Mouse (Mus musculus): ENCODE results near the gene Tmed1. TPM values are rescaled to one million over a fixed set of nuclear protein-coding genes. Genes with fewer than 3 reads are reported as not detected.

Gene Tmed1
- total and polyA plus RNA-seq, 2 experiments from 2014 or later = 42.5 to 51.1 TPM

DNA sequence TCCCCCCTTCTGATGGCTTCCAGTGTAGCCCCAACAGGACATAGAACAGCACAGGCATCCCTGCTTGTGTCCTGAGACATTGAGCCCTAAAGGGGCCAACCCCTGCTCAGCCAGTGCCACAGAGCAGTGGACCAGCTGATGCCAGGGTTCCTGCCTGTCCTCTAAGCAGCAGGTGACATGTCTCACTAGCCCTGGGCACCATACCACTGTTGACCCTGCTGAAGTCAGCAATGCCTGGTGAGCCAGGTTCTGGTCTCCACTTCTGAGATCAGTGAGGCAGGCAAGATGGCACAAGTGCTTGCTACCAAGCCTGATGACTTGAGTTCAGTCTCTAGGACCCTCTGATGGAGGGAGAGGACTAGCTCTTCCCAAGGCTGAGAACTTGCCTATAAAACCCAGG is 4.3 kb downstream of the Tmed1 start:
- no peak for DNase-seq (ENCODE audit: low spot score)
- Histone ChIP-seq H3K27ac (ENCODE audit: low read depth, low read length) (no peak overlapping the region), H3K27me3 (ENCODE audit: insufficient read depth, low read length) (no peaks in the 10 kb centered on the region), H3K4me3 (ENCODE audit: low read depth, low read length) (no peak overlapping the region), H3K4me2 (ENCODE audit: low read depth, low read length, poor library complexity, severe bottlenecking) (no peak overlapping the region), H3K9me3 (ENCODE audit: low read length) (no peaks in the 10 kb centered on the region), H3K4me1 (ENCODE audit: insufficient read depth, low read length) (peaks cover 8% of the 10 kb centered on the region; the same call in 1 of the 2 replicates), H3K36me3 (ENCODE audit: insufficient read depth, low read length) (peaks cover 52% of the 10 kb centered on the region), H3K9ac (replicated peaks; ENCODE audit: low read length, poor library complexity, severe bottlenecking) (no peak overlapping the region)
- no peak for ATAC-seq (ENCODE audit: low FRiP score)
- no peak for TF ChIP-seq CTCF (IDR thresholded peaks at IDR 0.05)

GRCm38 (mm10) chr9:21503352-21503751 is 6.7 kb downstream of the Tmed1 start:
- Histone ChIP-seq H3K27me3 (ENCODE audit: insufficient read depth, low read length) (no peaks in the 10 kb centered on the region), H3K4me1 (ENCODE audit: insufficient read depth, low read length) (no peaks in the 10 kb centered on the region), H3K4me2 (ENCODE audit: low read depth, low read length, poor library complexity, severe bottlenecking) (no peak overlapping the region), H3K36me3 (ENCODE audit: insufficient read depth, low read length) (peaks cover 60% of the 10 kb centered on the region), H3K9me3 (ENCODE audit: low read length) (no peaks in the 10 kb centered on the region), H3K27ac (ENCODE audit: low read depth, low read length) (no peak overlapping the region), H3K4me3 (ENCODE audit: low read depth, low read length) (no peak overlapping the region), H3K9ac (replicated peaks; ENCODE audit: low read length, poor library complexity, severe bottlenecking) (no peak overlapping the region)
- no peak for TF ChIP-seq CTCF (IDR thresholded peaks at IDR 0.05)
- ATAC-seq (ENCODE audit: low FRiP score) = no peak
- WGBS = 99% methylated on average over 8 of the region's 8 CpGs
- no peak for DNase-seq (ENCODE audit: low spot score)

DNA sequence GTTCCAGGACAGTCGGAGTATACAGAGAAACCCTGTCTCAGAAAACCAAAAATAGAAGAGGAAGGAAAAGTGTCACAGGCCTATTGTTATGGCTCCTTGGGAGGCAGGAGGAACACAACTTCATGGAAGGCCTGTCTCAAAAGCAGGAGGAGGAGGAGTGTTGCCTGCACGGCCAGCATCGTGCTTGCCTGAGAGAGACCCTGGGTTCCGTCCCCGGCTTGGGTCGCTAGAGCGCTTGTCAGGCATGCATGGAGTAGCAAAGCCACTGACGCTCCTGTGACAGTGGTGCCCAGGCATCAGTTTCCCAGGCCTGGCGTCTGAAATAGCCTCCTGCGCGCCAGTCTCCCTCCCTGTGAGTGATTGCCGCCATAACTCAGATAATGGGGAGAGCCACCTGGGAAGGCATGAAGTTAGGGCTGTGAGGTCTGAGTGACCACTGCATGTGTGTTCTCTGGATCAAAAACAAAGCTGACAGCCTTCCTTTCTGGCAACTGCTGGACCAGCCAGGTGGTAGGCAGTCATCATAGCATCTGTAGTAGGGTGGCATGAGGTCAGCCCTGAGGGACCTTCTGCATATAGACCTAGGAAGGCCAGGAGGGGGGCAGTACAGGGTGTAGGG is 11.7 kb downstream of the Tmed1 start:
- no peak for DNase-seq (ENCODE audit: low spot score)
- TF ChIP-seq CTCF (IDR thresholded peaks at IDR 0.05) = no peak
- ATAC-seq (ENCODE audit: low FRiP score) = no peak
- Histone ChIP-seq H3K4me1 (ENCODE audit: insufficient read depth, low read length) (no peaks in the 10 kb centered on the region), H3K36me3 (ENCODE audit: insufficient read depth, low read length) (peaks cover 27% of the 10 kb centered on the region), H3K4me2 (ENCODE audit: low read depth, low read length, poor library complexity, severe bottlenecking) (no peak overlapping the region), H3K4me3 (ENCODE audit: low read depth, low read length) (no peak overlapping the region), H3K27ac (ENCODE audit: low read depth, low read length) (no peak overlapping the region), H3K27me3 (ENCODE audit: insufficient read depth, low read length) (no peaks in the 10 kb centered on the region), H3K9me3 (ENCODE audit: low read length) (no peaks in the 10 kb centered on the region), H3K9ac (replicated peaks; ENCODE audit: low read length, poor library complexity, severe bottlenecking) (no peak overlapping the region)
- WGBS = 86% methylated on average over 12 of the region's 12 CpGs

DNA sequence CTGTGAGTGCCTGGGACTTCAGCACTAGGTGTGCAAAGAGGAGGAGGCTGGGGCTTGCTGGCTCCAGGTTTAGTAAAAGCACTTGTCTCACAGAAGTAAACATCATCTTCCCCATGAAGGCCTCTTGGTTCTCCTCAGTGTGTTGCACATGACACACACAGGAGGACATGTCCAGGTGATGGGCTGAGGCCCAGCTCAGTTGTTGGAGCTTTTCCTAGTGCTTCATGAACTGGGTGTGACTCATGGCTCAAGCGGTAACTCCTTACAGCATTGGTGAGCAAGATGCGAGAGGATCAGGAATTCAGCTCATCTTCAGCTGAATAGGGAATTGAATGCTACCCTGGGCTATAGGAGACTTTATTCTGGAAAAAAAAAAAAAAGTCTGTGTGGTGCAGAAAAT is 12.4 kb downstream of the Tmed1 start:
- 90% methylated on average over 2 of the region's 2 CpGs for WGBS
- ATAC-seq (ENCODE audit: low FRiP score) = no peak
- H3K36me3 ChIP-seq (ENCODE audit: insufficient read depth, low read length) = peaks cover 23% of the 10 kb centered on the region

GRCm38 (mm10) chr9:21497050-21497542 is 13.0 kb downstream of the Tmed1 start:
- no peak for TF ChIP-seq CTCF (IDR thresholded peaks at IDR 0.05)
- Histone ChIP-seq H3K27ac (ENCODE audit: low read depth, low read length) (no peak overlapping the region), H3K4me2 (ENCODE audit: low read depth, low read length, poor library complexity, severe bottlenecking) (no peak overlapping the region), H3K36me3 (ENCODE audit: insufficient read depth, low read length) (peaks cover 26% of the 10 kb centered on the region), H3K9me3 (ENCODE audit: low read length) (no peaks in the 10 kb centered on the region), H3K27me3 (ENCODE audit: insufficient read depth, low read length) (no peaks in the 10 kb centered on the region), H3K4me1 (ENCODE audit: insufficient read depth, low read length) (no peaks in the 10 kb centered on the region), H3K9ac (replicated peaks; ENCODE audit: low read length, poor library complexity, severe bottlenecking) (no peak overlapping the region), H3K4me3 (ENCODE audit: low read depth, low read length) (no peak overlapping the region)
- WGBS = 95% methylated on average over 16 of the region's 16 CpGs
- no peak for DNase-seq (ENCODE audit: low spot score)
- no peak for ATAC-seq (ENCODE audit: low FRiP score)

More for the DNA sequence above, 12.4 kb downstream of the Tmed1 start:
- no peak for DNase-seq (ENCODE audit: low spot score)
- H3K4me2 ChIP-seq (ENCODE audit: low read depth, low read length, poor library complexity, severe bottlenecking) = no peak overlapping the region
- no peaks in the 10 kb centered on the region for H3K4me1 ChIP-seq (ENCODE audit: insufficient read depth, low read length)
- no peak for TF ChIP-seq CTCF (IDR thresholded peaks at IDR 0.05)
- H3K27ac ChIP-seq (ENCODE audit: low read depth, low read length) = no peak overlapping the region
- no peak overlapping the region for H3K9ac ChIP-seq (replicated peaks; ENCODE audit: low read length, poor library complexity, severe bottlenecking)
- no peak overlapping the region for H3K4me3 ChIP-seq (ENCODE audit: low read depth, low read length)
- no peaks in the 10 kb centered on the region for H3K27me3 ChIP-seq (ENCODE audit: insufficient read depth, low read length)
- no peaks in the 10 kb centered on the region for H3K9me3 ChIP-seq (ENCODE audit: low read length)

DNA sequence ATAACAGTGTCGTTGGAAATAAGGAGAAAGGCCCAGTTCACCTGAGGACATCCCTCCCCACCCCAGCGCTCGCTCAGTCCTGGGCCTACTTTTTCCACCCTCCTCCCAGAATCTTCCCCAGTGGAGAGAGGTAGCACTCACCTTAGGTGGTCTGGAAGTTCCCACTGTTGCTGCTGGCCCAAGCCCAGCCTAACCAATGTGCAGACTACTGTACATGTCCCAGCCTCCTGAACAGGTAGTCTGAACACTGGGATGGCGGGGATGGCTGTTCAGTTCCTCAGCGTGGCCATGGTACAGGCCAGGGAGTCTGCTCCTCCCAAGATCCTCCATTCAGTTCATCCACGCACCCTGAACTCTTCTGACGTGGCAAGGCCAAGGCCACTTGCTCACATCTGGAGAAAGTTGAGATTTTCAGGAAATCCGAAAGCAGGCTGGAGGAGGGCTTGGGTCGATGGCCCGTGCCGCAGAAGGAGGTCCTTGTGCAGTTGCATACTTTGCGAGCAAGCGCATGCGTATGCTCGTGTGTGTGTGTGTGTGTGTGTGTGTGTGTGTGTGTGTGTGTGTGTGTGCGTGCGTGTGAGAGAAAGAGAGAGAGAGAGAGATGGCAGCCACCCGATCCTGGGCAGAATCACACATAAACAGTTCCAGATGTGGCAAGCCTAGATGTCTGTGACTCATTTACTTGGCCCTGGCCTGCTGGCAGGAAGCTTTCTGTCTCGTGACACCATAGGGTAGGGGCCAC is 13.6 kb downstream of the Tmed1 start:
- H3K9ac ChIP-seq (replicated peaks; ENCODE audit: low read length, poor library complexity, severe bottlenecking) = no peak overlapping the region
- H3K4me3 ChIP-seq (ENCODE audit: low read depth, low read length) = no peak overlapping the region
- no peak overlapping the region for H3K27ac ChIP-seq (ENCODE audit: low read depth, low read length)
- DNase-seq (ENCODE audit: low spot score) (no peak), ATAC-seq (ENCODE audit: low FRiP score) (no peak)
- no peak overlapping the region for H3K4me2 ChIP-seq (ENCODE audit: low read depth, low read length, poor library complexity, severe bottlenecking)
- peaks cover 28% of the 10 kb centered on the region for H3K36me3 ChIP-seq (ENCODE audit: insufficient read depth, low read length)
- H3K27me3 ChIP-seq (ENCODE audit: insufficient read depth, low read length) = no peaks in the 10 kb centered on the region
- 92% methylated on average over 17 of the region's 19 CpGs for WGBS
- H3K9me3 ChIP-seq (ENCODE audit: low read length) = no peaks in the 10 kb centered on the region
- no peak for TF ChIP-seq CTCF (IDR thresholded peaks at IDR 0.05)
- H3K4me1 ChIP-seq (ENCODE audit: insufficient read depth, low read length) = no peaks in the 10 kb centered on the region

Data from midbrain, postnatal 0 days (tissue).